ENCODE assay signal across 9 mouse cellular contexts in genomic region chr17:86769330-86770211, GRCm38 (mm10). TPM values are rescaled to one million over a fixed set of nuclear protein-coding genes. Genes with fewer than 3 reads are reported as not detected.
A peak's percentile ranks its signal among the peaks of the same experiment; 100 is the strongest.
DNase-seq lines count a peak whose midpoint lies in the region; ATAC-seq lines count a peak whose summit lies in the region.
"Had no signal": no experiment of that assay in that cellular context is flagged by ENCODE, and none has a peak within 500 bp of the region (broad histone marks: within the 10 kb centered on the region; RNA-seq: fewer than 3 reads in every experiment).

No protein-coding gene starts in this region.

- 0 out of 2 replicates have a peak, but pooled peaks cover 5% of the 10 kb centered on the region for H3K4me1 ChIP-seq in hindbrain, embryonic 15.5 days (replicated peaks)
- no peaks in the 10 kb centered on the region for H3K4me1 ChIP-seq in hindbrain, embryonic 14.5 days (replicated peaks; ENCODE audit: control insufficient read depth, insufficient read depth, low read length)
- H3K4me1 ChIP-seq in heart, embryonic 16.5 days (ENCODE audit: control insufficient read depth, insufficient read depth, low read length) = peaks cover 26% of the 10 kb centered on the region
- H3K4me1 ChIP-seq in limb, embryonic 13.5 days = peaks cover 19% of the 10 kb centered on the region
- H3K4me1 ChIP-seq in midbrain, embryonic 15.5 days = no peaks in the 10 kb centered on the region

- ATAC-seq in hindbrain, embryonic 15.5 days (ENCODE audit: low FRiP score, low read depth) = 0 out of 2 replicates have a peak, but pooled peaks have one; percentile 23
- no peak for ATAC-seq in hindbrain, embryonic 14.5 days (ENCODE audit: low FRiP score)
- ATAC-seq in heart, embryonic 16.5 days (replicated peaks; ENCODE audit: extremely low read depth, insufficient read depth, low FRiP score) = peak; percentile 79
- no peak for ATAC-seq in limb, embryonic 13.5 days (ENCODE audit: low FRiP score, low read depth)
- no peak for ATAC-seq in midbrain, embryonic 15.5 days (replicated peaks)

- H3K27me3 ChIP-seq in hindbrain, embryonic 15.5 days = no peaks in the 10 kb centered on the region
- no peaks in the 10 kb centered on the region for H3K27me3 ChIP-seq in hindbrain, embryonic 14.5 days (ENCODE audit: control insufficient read depth, insufficient read depth, low read length)
- no peaks in the 10 kb centered on the region for H3K27me3 ChIP-seq in heart, embryonic 16.5 days (ENCODE audit: control insufficient read depth, insufficient read depth, low read length)
- H3K27me3 ChIP-seq in limb, embryonic 13.5 days = no peaks in the 10 kb centered on the region
- no peaks in the 10 kb centered on the region for H3K27me3 ChIP-seq in midbrain, embryonic 15.5 days (replicated peaks)
- H3K27me3 ChIP-seq: neural tube, embryonic 13.5 days had no signal

- H3K4me2 ChIP-seq in hindbrain, embryonic 15.5 days = no peak overlapping the region
- no peak overlapping the region for H3K4me2 ChIP-seq in hindbrain, embryonic 14.5 days (replicated peaks)
- no peak overlapping the region; the same call in 1 of the 2 replicates for H3K4me2 ChIP-seq in heart, embryonic 16.5 days (ENCODE audit: low read depth, low read length)
- H3K4me2 ChIP-seq in limb, embryonic 13.5 days (replicated peaks) = no peak overlapping the region
- H3K4me2 ChIP-seq in midbrain, embryonic 15.5 days = no peak overlapping the region
- H3K4me2 ChIP-seq: neural tube, embryonic 13.5 days had no signal

- H3K27ac ChIP-seq in hindbrain, embryonic 15.5 days (replicated peaks) = no peak overlapping the region
- H3K27ac ChIP-seq in hindbrain, embryonic 14.5 days = no peak overlapping the region
- H3K27ac ChIP-seq in heart, embryonic 16.5 days (ENCODE audit: low read length) = peak overlapping the region; percentile 79
- peak overlapping the region; percentile 15; the same call in 1 of the 2 replicates for H3K27ac ChIP-seq in limb, embryonic 13.5 days
- H3K27ac ChIP-seq in midbrain, embryonic 15.5 days = no peak overlapping the region
- H3K27ac ChIP-seq: neural tube, embryonic 13.5 days had no signal

- no peak overlapping the region for H3K4me3 ChIP-seq in hindbrain, embryonic 15.5 days
- H3K4me3 ChIP-seq in hindbrain, embryonic 14.5 days (replicated peaks; ENCODE audit: low read length) = no peak overlapping the region
- H3K4me3 ChIP-seq in heart, embryonic 16.5 days (ENCODE audit: low read length) = no peak overlapping the region
- H3K4me3 ChIP-seq in limb, embryonic 13.5 days = no peak overlapping the region
- H3K4me3 ChIP-seq in midbrain, embryonic 15.5 days = no peak overlapping the region
- H3K4me3 ChIP-seq: neural tube, embryonic 13.5 days had no signal

- no peaks in the 10 kb centered on the region for H3K36me3 ChIP-seq in hindbrain, embryonic 15.5 days
- H3K36me3 ChIP-seq in hindbrain, embryonic 14.5 days (replicated peaks; ENCODE audit: control insufficient read depth, insufficient read depth) = no peaks in the 10 kb centered on the region
- no peaks in the 10 kb centered on the region for H3K36me3 ChIP-seq in heart, embryonic 16.5 days (ENCODE audit: control insufficient read depth, insufficient read depth)
- H3K36me3 ChIP-seq in limb, embryonic 13.5 days = no peaks in the 10 kb centered on the region
- no peaks in the 10 kb centered on the region for H3K36me3 ChIP-seq in midbrain, embryonic 15.5 days (replicated peaks)
- H3K36me3 ChIP-seq: neural tube, embryonic 13.5 days had no signal

- no peak for DNase-seq in hindbrain, embryonic 14.5 days (ENCODE audit: low spot score)
- peak; percentile 16 to 56 for DNase-seq in adrenal gland, postnatal 4 days (ENCODE audit: low spot score in 2 of 2)
- DNase-seq in skeletal muscle tissue, adult 2 months (ENCODE audit: low read depth, low spot score) = peak; percentile 64
- no peak for DNase-seq in cerebellum, adult 18-20 months

- no peaks in the 10 kb centered on the region for H3K9me3 ChIP-seq in hindbrain, embryonic 15.5 days
- no peaks in the 10 kb centered on the region for H3K9me3 ChIP-seq in hindbrain, embryonic 14.5 days (ENCODE audit: control insufficient read depth, low read length)
- no peaks in the 10 kb centered on the region for H3K9me3 ChIP-seq in heart, embryonic 16.5 days (replicated peaks; ENCODE audit: control insufficient read depth, low read length)
- no peaks in the 10 kb centered on the region for H3K9me3 ChIP-seq in limb, embryonic 13.5 days
- no peaks in the 10 kb centered on the region for H3K9me3 ChIP-seq in midbrain, embryonic 15.5 days
- H3K9me3 ChIP-seq: neural tube, embryonic 13.5 days had no signal

- no peak overlapping the region for H3K9ac ChIP-seq in hindbrain, embryonic 15.5 days
- no peak overlapping the region for H3K9ac ChIP-seq in hindbrain, embryonic 14.5 days
- H3K9ac ChIP-seq in heart, embryonic 16.5 days (ENCODE audit: low read length) = peak overlapping the region; percentile 20; the same call in 1 of the 2 replicates
- no peak overlapping the region for H3K9ac ChIP-seq in limb, embryonic 13.5 days
- no peak overlapping the region for H3K9ac ChIP-seq in midbrain, embryonic 15.5 days
- H3K9ac ChIP-seq: neural tube, embryonic 13.5 days had no signal

- 74% methylated on average over 16 of the region's 16 CpGs for WGBS in hindbrain, embryonic 15.5 days
- 79% methylated on average over 16 of the region's 16 CpGs for WGBS in hindbrain, embryonic 14.5 days
- 44% methylated on average over 16 of the region's 16 CpGs for WGBS in heart, embryonic 16.5 days
- 65% methylated on average over 16 of the region's 16 CpGs for WGBS in limb, embryonic 13.5 days
- 82% methylated on average over 16 of the region's 16 CpGs for WGBS in midbrain, embryonic 15.5 days

RNA-seq across cellular contexts. Expression of gene Epas1, which starts 16.1 kb away (rescaled TPM):
- 5.7 and 6.3 TPM in 2 replicates for polyA plus RNA-seq in hindbrain, embryonic 15.5 days (2015; fragmentation: Nextera tagmentation; extraction: Ambion mirVana)
- 12.6 and 12.8 TPM in 2 replicates for polyA plus RNA-seq in hindbrain, embryonic 14.5 days (2014; fragmentation: Nextera tagmentation; extraction: Ambion mirVana)
- total RNA-seq in adrenal gland, postnatal 4 days (2021) = 100 to 1,000 TPM; 129 to 150 TPM
- polyA plus RNA-seq in heart, embryonic 16.5 days (2015; fragmentation: Nextera tagmentation; extraction: Ambion mirVana) = 7.9 and 8.2 TPM in 2 replicates
- 2.8 and 3.4 TPM in 2 replicates for polyA plus RNA-seq in limb, embryonic 13.5 days (2015; fragmentation: Nextera tagmentation; extraction: Ambion mirVana)
- 5.1 and 5.2 TPM in 2 replicates for polyA plus RNA-seq in midbrain, embryonic 15.5 days (2015; fragmentation: Nextera tagmentation; extraction: Ambion mirVana)

Comparison
In these comparisons a context has a peak if more than half of its experiments do, and no peak if none do; other contexts are left out.
1. ATAC-seq: peak in hindbrain, embryonic 15.5 days (single experiment) and heart, embryonic 16.5 days (single experiment); none in hindbrain, embryonic 14.5 days (single experiment), limb, embryonic 13.5 days (single experiment) and midbrain, embryonic 15.5 days (single experiment).
2. H3K27ac ChIP-seq: peak in heart, embryonic 16.5 days (single experiment) and limb, embryonic 13.5 days (single experiment); none in hindbrain, embryonic 15.5 days (single experiment), hindbrain, embryonic 14.5 days (single experiment) and midbrain, embryonic 15.5 days (single experiment).
3. DNase-seq: peak in adrenal gland, postnatal 4 days (2 of 2) and skeletal muscle tissue, adult 2 months (single experiment); none in hindbrain, embryonic 14.5 days (single experiment) and cerebellum, adult 18-20 months (0 of 2).